25 mouse cellular contexts compared by ENCODE assay signal in the genomic region with DNA sequence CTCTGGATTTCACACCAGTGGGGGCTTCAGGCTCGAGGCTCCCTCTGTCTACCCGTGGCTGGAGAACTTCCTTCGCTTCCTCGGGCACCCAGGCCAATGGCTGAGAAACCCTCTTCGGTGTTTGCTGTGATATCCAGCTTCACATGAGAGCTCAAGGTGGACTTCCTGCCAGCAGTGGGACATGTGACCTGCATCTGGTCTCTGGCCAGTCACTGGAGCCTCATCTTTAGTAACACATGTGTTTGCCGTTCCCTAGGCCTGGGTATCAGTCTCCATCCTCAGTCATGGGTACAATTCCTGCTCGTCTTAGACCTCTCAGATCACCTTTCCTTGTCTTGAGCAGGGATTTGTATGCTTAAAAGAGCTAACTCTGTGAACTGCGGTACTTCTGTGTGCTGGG. TPM values are rescaled to one million over a fixed set of nuclear protein-coding genes. Genes with fewer than 3 reads are reported as not detected.
A peak's percentile ranks its signal among the peaks of the same experiment; 100 is the strongest.
DNase-seq lines count a peak whose midpoint lies in the region; ATAC-seq and TF ChIP-seq lines count a peak whose summit lies in the region.
"Had no signal": no experiment of that assay in that cellular context is flagged by ENCODE, and none has a peak within 500 bp of the region (broad histone marks: within the 10 kb centered on the region; RNA-seq: fewer than 3 reads in every experiment).

No protein-coding gene starts in this region.

- ATAC-seq in limb, embryonic 11.5 days (ENCODE audit: insufficient number of reproducible peaks, low FRiP score, low TSS enrichment, low read depth): no peak
- ATAC-seq in stomach, postnatal 0 days (ENCODE audit: low FRiP score, low TSS enrichment): no peak
- no peak for ATAC-seq in midbrain, embryonic 13.5 days

- 0 out of 2 replicates have a peak overlapping the region, but pooled peaks have one; percentile 27 for H3K9ac ChIP-seq in limb, embryonic 11.5 days (ENCODE audit: low read length)
- no peak overlapping the region for H3K9ac ChIP-seq in stomach, postnatal 0 days (ENCODE audit: low read length)
- no peak overlapping the region for H3K9ac ChIP-seq in midbrain, embryonic 13.5 days (replicated peaks)
- H3K9ac ChIP-seq: hindbrain, embryonic 15.5 days; limb, embryonic 13.5 days; liver, embryonic 14.5 days; midbrain, embryonic 12.5 days; neural tube, embryonic 13.5 days had no signal

- no peak for DNase-seq in limb, embryonic 11.5 days (ENCODE audit: low spot score)
- no peak for DNase-seq in limb, embryonic 10.5 days (ENCODE audit: low spot score)
- peak; percentile 36 for DNase-seq in testis, postnatal 10 days (ENCODE audit: low spot score)
- DNase-seq in testis, postnatal 14 days (ENCODE audit: low spot score): no peak
- DNase-seq in gastrocnemius, postnatal 25 days: peak; percentile 61
- no peak for DNase-seq in stomach, postnatal 0 days (ENCODE audit: low spot score)
- DNase-seq in yolk sac, embryonic 10.5 days (ENCODE audit: low spot score): no peak
- DNase-seq: adrenal gland, adult 2 months; cerebellum, adult 11-12 months; heart, adult 2 months; kidney, adult 9 months; thymus, adult 18-20 months had no signal

- H3K9me3 ChIP-seq in limb, embryonic 11.5 days (ENCODE audit: control insufficient read depth, low read length): no peaks in the 10 kb centered on the region
- H3K9me3 ChIP-seq in limb, embryonic 10.5 days (replicated peaks): no peaks in the 10 kb centered on the region
- no peaks in the 10 kb centered on the region for H3K9me3 ChIP-seq in stomach, postnatal 0 days (ENCODE audit: control insufficient read depth, low read length)
- no peaks in the 10 kb centered on the region for H3K9me3 ChIP-seq in midbrain, embryonic 13.5 days
- H3K9me3 ChIP-seq: forebrain, embryonic 10.5 days; hindbrain, embryonic 15.5 days; limb, embryonic 13.5 days; midbrain, embryonic 12.5 days; neural tube, embryonic 13.5 days had no signal

- no peaks in the 10 kb centered on the region for H3K27me3 ChIP-seq in limb, embryonic 11.5 days (ENCODE audit: control insufficient read depth, insufficient read depth, low read length)
- H3K27me3 ChIP-seq in limb, embryonic 10.5 days (ENCODE audit: low read depth, poor library complexity, severe bottlenecking): no peaks in the 10 kb centered on the region
- no peaks in the 10 kb centered on the region for H3K27me3 ChIP-seq in stomach, postnatal 0 days (ENCODE audit: control insufficient read depth, insufficient read depth, low read length)
- H3K27me3 ChIP-seq in midbrain, embryonic 13.5 days: peaks cover 10% of the 10 kb centered on the region; the same call in 1 of the 2 replicates
- H3K27me3 ChIP-seq: hindbrain, embryonic 15.5 days; limb, embryonic 13.5 days; neural tube, embryonic 13.5 days had no signal

- no peaks in the 10 kb centered on the region for H3K36me3 ChIP-seq in limb, embryonic 11.5 days (ENCODE audit: control insufficient read depth, insufficient read depth, low read length)
- H3K36me3 ChIP-seq in limb, embryonic 10.5 days: no peaks in the 10 kb centered on the region
- no peaks in the 10 kb centered on the region for H3K36me3 ChIP-seq in stomach, postnatal 0 days (ENCODE audit: control insufficient read depth, insufficient read depth, low read length)
- no peaks in the 10 kb centered on the region for H3K36me3 ChIP-seq in midbrain, embryonic 13.5 days
- H3K36me3 ChIP-seq: forebrain, embryonic 10.5 days; hindbrain, embryonic 15.5 days; limb, embryonic 13.5 days; midbrain, embryonic 12.5 days; neural tube, embryonic 13.5 days had no signal

- no peaks in the 10 kb centered on the region for H3K4me1 ChIP-seq in limb, embryonic 11.5 days (ENCODE audit: control insufficient read depth, insufficient read depth, low read length)
- H3K4me1 ChIP-seq in limb, embryonic 10.5 days: peaks cover 14% of the 10 kb centered on the region
- H3K4me1 ChIP-seq in stomach, postnatal 0 days (replicated peaks; ENCODE audit: control insufficient read depth, insufficient read depth): no peaks in the 10 kb centered on the region
- no peaks in the 10 kb centered on the region for H3K4me1 ChIP-seq in midbrain, embryonic 13.5 days (replicated peaks)
- H3K4me1 ChIP-seq: forebrain, embryonic 10.5 days; hindbrain, embryonic 15.5 days; limb, embryonic 13.5 days; midbrain, embryonic 12.5 days; neural tube, embryonic 13.5 days had no signal

- H3K4me2 ChIP-seq in limb, embryonic 11.5 days (ENCODE audit: low read depth, severe bottlenecking): no peak overlapping the region
- no peak overlapping the region for H3K4me2 ChIP-seq in stomach, postnatal 0 days (replicated peaks; ENCODE audit: low read depth)
- H3K4me2 ChIP-seq in midbrain, embryonic 13.5 days (replicated peaks): no peak overlapping the region
- H3K4me2 ChIP-seq: hindbrain, embryonic 15.5 days; limb, embryonic 13.5 days; midbrain, embryonic 12.5 days; neural tube, embryonic 13.5 days had no signal

- WGBS in limb, embryonic 11.5 days: 78% methylated on average over 8 of the region's 8 CpGs
- WGBS in limb, embryonic 10.5 days: 84% methylated on average over 8 of the region's 8 CpGs
- 73% methylated on average over 8 of the region's 8 CpGs for WGBS in stomach, postnatal 0 days
- 82% methylated on average over 8 of the region's 8 CpGs for WGBS in midbrain, embryonic 13.5 days

- H3K27ac ChIP-seq in limb, embryonic 11.5 days (replicated peaks; ENCODE audit: low read depth, low read length): no peak overlapping the region
- H3K27ac ChIP-seq in limb, embryonic 10.5 days: no peak overlapping the region
- H3K27ac ChIP-seq in stomach, postnatal 0 days (replicated peaks): peak overlapping the region; percentile 49; the same call in 1 of the 2 replicates
- no peak overlapping the region for H3K27ac ChIP-seq in midbrain, embryonic 13.5 days
- H3K27ac ChIP-seq: forebrain, embryonic 10.5 days; heart, adult 2 months; hindbrain, embryonic 15.5 days; layer of hippocampus, adult 2 months; limb, embryonic 13.5 days; liver, embryonic 14.5 days; midbrain, embryonic 12.5 days; neural tube, embryonic 13.5 days had no signal

- no peak for TF ChIP-seq CTCF in stomach, postnatal 0 days (IDR thresholded peaks at IDR 0.05; ENCODE audit: low read depth)

- no peak for TF ChIP-seq EP300 in stomach, postnatal 0 days (optimal IDR thresholded peaks at IDR 0.05)

- H3K4me3 ChIP-seq in limb, embryonic 11.5 days (ENCODE audit: low read depth, low read length): no peak overlapping the region
- H3K4me3 ChIP-seq in limb, embryonic 10.5 days: no peak overlapping the region
- H3K4me3 ChIP-seq in stomach, postnatal 0 days (ENCODE audit: low read depth, low read length): no peak overlapping the region
- H3K4me3 ChIP-seq in midbrain, embryonic 13.5 days (replicated peaks): no peak overlapping the region
- H3K4me3 ChIP-seq: forebrain, embryonic 10.5 days; heart, adult 2 months; hindbrain, embryonic 15.5 days; layer of hippocampus, adult 2 months; limb, embryonic 13.5 days; midbrain, embryonic 12.5 days; neural tube, embryonic 13.5 days had no signal

RNA-seq across cellular contexts. Expression of gene Ncf4, which starts 1.5 kb away (rescaled TPM):
- 4.8 and 6.3 TPM in 2 replicates for polyA plus RNA-seq in limb, embryonic 11.5 days (2014; fragmentation: Nextera tagmentation; extraction: Ambion mirVana)
- polyA plus RNA-seq in limb, embryonic 10.5 days (2016; fragmentation: Nextera tagmentation; extraction: Ambion mirVana): 4.3 and 5.3 TPM in 2 replicates
- total RNA-seq in gastrocnemius, postnatal 25 days (2021): 1 to 10 TPM; 1.2 to 1.4 TPM
- polyA plus RNA-seq in stomach, postnatal 0 days (2015; fragmentation: Nextera tagmentation; extraction: Ambion mirVana): 2.7 and 2.9 TPM in 2 replicates
- polyA plus RNA-seq in midbrain, embryonic 13.5 days (2015; fragmentation: Nextera tagmentation; extraction: Ambion mirVana): 1.0 and 1.4 TPM in 2 replicates

RNA-seq across cellular contexts. Expression of gene Pvalb, which starts 36.9 kb away (rescaled TPM):
- 4.6 and 5.1 TPM in 2 replicates for polyA plus RNA-seq in limb, embryonic 11.5 days (2014; fragmentation: Nextera tagmentation; extraction: Ambion mirVana)
- polyA plus RNA-seq in limb, embryonic 10.5 days (2016; fragmentation: Nextera tagmentation; extraction: Ambion mirVana): not detected in 2 replicates
- total RNA-seq in gastrocnemius, postnatal 25 days (2021): over 10,000 TPM; 18,412 to 20,409 TPM
- 0.11 TPM in 1 of 2 replicates, not detected in the other for polyA plus RNA-seq in stomach, postnatal 0 days (2015; fragmentation: Nextera tagmentation; extraction: Ambion mirVana)
- 1.4 and 3.1 TPM in 2 replicates for polyA plus RNA-seq in midbrain, embryonic 13.5 days (2015; fragmentation: Nextera tagmentation; extraction: Ambion mirVana)
- total RNA-seq: adrenal gland, adult 2 months; hematopoietic stem cell, adult 5-6 weeks; MEL; monocyte, adult 5-6 weeks had no signal
- polyA plus RNA-seq: adrenal gland, adult 2 months; embryonic facial prominence, embryonic 11.5 days; forebrain, embryonic 10.5 days; intestine, embryonic 14.5 days; liver, embryonic 14.5 days had no signal

Comparison
In these comparisons a context has a peak if more than half of its experiments do, and no peak if none do; other contexts are left out.
1. DNase-seq: peak in testis, postnatal 10 days (single experiment) and gastrocnemius, postnatal 25 days (single experiment); none in limb, embryonic 11.5 days (single experiment), limb, embryonic 10.5 days (single experiment), testis, postnatal 14 days (single experiment), stomach, postnatal 0 days (single experiment) and yolk sac, embryonic 10.5 days (single experiment).